Mouse (Mus musculus) myocyte (in vitro differentiated cells): ENCODE data around the gene Gm42674.

ENCODE experiments used
- CEBPB ChIP-seq: IDR thresholded peaks from 2 replicates; pipeline ENCODE4 v1.6.1; 2011; ENCODE audit warnings: mild to moderate bottlenecking, moderate library complexity; ENCODE audit not compliant: poor library complexity, insufficient read depth, severe bottlenecking
- E2F4 ChIP-seq: IDR thresholded peaks from one replicate; pipeline ENCODE4 v1.6.1; 2011; ENCODE audit warnings: mild to moderate bottlenecking, control low read depth, moderate library complexity; ENCODE audit not compliant: insufficient read depth
- MAX ChIP-seq: IDR thresholded peaks from one replicate; pipeline ENCODE4 v1.6.1; 2011; ENCODE audit warnings: low read depth, mild to moderate bottlenecking, control low read depth
- MYOD1 ChIP-seq, 3 experiments: IDR thresholded peaks; one replicate each; pipeline ENCODE4 v1.6.1; 2011; ENCODE audit warnings: control low read depth in 2 of 3, low read depth in 2 of 3, mild to moderate bottlenecking in 2 of 3, moderate library complexity in 1 of 3; ENCODE audit not compliant: insufficient read length in 2 of 3, control insufficient read depth in 1 of 3
- MYOG ChIP-seq, 3 experiments: IDR thresholded peaks; one replicate each; pipeline ENCODE4 v1.6.1; 2011; ENCODE audit warnings: control low read depth in 2 of 3, low read depth in 2 of 3, mild to moderate bottlenecking in 2 of 3; ENCODE audit not compliant: insufficient read length in 2 of 3, control insufficient read depth in 1 of 3, insufficient read depth in 1 of 3
- POLR2A ChIP-seq: IDR thresholded peaks from one replicate; pipeline ENCODE4 v1.6.1; 2011; ENCODE audit warnings: low read depth, mild to moderate bottlenecking, control low read depth, moderate library complexity; ENCODE audit not compliant: insufficient read length
- REST ChIP-seq: IDR thresholded peaks from one replicate; pipeline ENCODE4 v1.6.1; 2011; ENCODE audit warnings: mild to moderate bottlenecking, control low read depth, moderate library complexity; ENCODE audit not compliant: insufficient read depth, insufficient read length
- TCF12 ChIP-seq: IDR thresholded peaks from one replicate; pipeline ENCODE4 v1.6.1; 2011; ENCODE audit warnings: mild to moderate bottlenecking, control low read depth; ENCODE audit not compliant: poor library complexity, insufficient read depth, severe bottlenecking
- TCF3 ChIP-seq: IDR thresholded peaks from one replicate; pipeline ENCODE4 v1.6.1; 2011; ENCODE audit warnings: low read depth, control low read depth; ENCODE audit not compliant: insufficient read length
- USF1 ChIP-seq: IDR thresholded peaks from one replicate; pipeline ENCODE4 v1.6.1; 2011; ENCODE audit warnings: low read depth, mild to moderate bottlenecking, control low read depth, moderate library complexity

DNA sequence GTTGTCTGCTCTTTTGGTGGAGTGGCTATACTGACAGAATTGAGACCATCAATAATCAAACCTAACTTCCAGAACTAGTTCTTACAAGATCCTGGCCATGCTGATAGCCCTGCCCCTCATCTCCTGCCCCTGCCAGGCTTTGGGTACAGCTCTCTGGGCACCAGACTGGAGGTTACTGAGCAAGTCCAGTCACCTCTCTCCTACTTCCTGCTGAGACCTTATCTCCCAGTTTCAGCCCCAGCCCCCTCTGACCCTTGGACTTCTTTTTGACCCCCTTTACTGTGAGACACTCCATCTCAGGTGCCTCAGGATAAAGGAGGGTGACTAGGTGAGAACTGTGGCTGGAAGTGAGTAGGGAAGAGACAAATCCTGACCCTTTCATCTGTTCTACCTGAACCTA, 7.4 kb downstream of the Gm42674 start:
- TF ChIP-seq POLR2A (no peak), USF1 (no peak), MYOD1 (IDR thresholded peaks at IDR 0.05; ENCODE audit: control insufficient read depth in 1 of 3, insufficient read length in 2 of 3, low read depth in 2 of 3) (no peak), CEBPB (no peak), E2F4 (no peak), MAX (no peak), REST (no peak), TCF12 (no peak), TCF3 (no peak), MYOG (IDR thresholded peaks at IDR 0.05; ENCODE audit: control insufficient read depth in 1 of 3, insufficient read depth in 1 of 3, insufficient read length in 2 of 3, low read depth in 2 of 3) (no peak)
